Mouse (Mus musculus) hindbrain, postnatal 0 days (tissue): ENCODE measurements around the gene Prc1. TPM values are rescaled to one million over a fixed set of nuclear protein-coding genes. Genes with fewer than 3 reads are reported as not detected.
"Not testable (repeated sequence)": the region's sequence is repeated elsewhere in the genome, so short reads cannot be mapped to it uniquely, and the experiment has no call there.

ENCODE experiments used
- ATAC-seq: fragments of 200-750 bp; cut with Nextera tagmentation; 2 replicates; pipeline ENCODE4 v1.8.0; 2017; ENCODE audit warnings: mild to moderate bottlenecking, moderate TSS enrichment, moderate library complexity
- DNase-seq: peaks from one replicate; pipeline ENCODE4 v3.0.0-alpha.2; 2015; ENCODE audit warnings: low spot score
- H3K27ac ChIP-seq: fragments of 300-500 bp; sonication (generic); 2 replicates; pipeline ENCODE4 v1.5.1; 2014; ENCODE audit warnings: mild to moderate bottlenecking
- H3K27me3 ChIP-seq: fragments of 300-500 bp; sonication (generic); 2 replicates; pipeline ENCODE4 v1.6.1; 2014; ENCODE audit warnings: low read length, mixed read lengths; ENCODE audit not compliant: insufficient read depth
- H3K36me3 ChIP-seq: fragments of 300-500 bp; sonication (generic); 2 replicates; pipeline ENCODE4 v1.6.1; 2014; ENCODE audit warnings: low read length, mixed read lengths; ENCODE audit not compliant: insufficient read depth
- H3K4me1 ChIP-seq: fragments of 300-500 bp; sonication (generic); 2 replicates; pipeline ENCODE4 v1.6.1; 2014; ENCODE audit warnings: antibody characterized with exemption, low read length, mixed read lengths; ENCODE audit not compliant: insufficient read depth
- H3K4me2 ChIP-seq: fragments of 300-500 bp; sonication (generic); 2 replicates; pipeline ENCODE4 v1.6.1; 2014; ENCODE audit warnings: low read depth, mild to moderate bottlenecking, low read length, moderate library complexity, mixed read lengths
- H3K4me3 ChIP-seq: fragments of 300-500 bp; sonication (generic); 2 replicates; pipeline ENCODE4 v1.5.1; 2014; ENCODE audit warnings: low read length
- H3K9ac ChIP-seq: fragments of 300-500 bp; sonication (generic); replicated peaks from 2 replicates; pipeline ENCODE4 v1.6.1; 2014; ENCODE audit warnings: mild to moderate bottlenecking, low read length, moderate library complexity, mixed read lengths
- H3K9me3 ChIP-seq: fragments of 300-500 bp; sonication (generic); 2 replicates; pipeline ENCODE4 v1.6.1; 2016; ENCODE audit warnings: low read length, mixed read lengths
- CTCF ChIP-seq: IDR thresholded peaks from 2 replicates; pipeline ENCODE4 v1.5.1; 2016; ENCODE audit warnings: antibody characterized with exemption, control low read depth, low read depth
- WGBS: fragments of 180-500 bp; shearing (Covaris S2); extraction: QIAGEN DNeasy Blood & Tissue Kit; methylation state at CpG from one replicate; pipeline ENCODE4 v1.1.7; 2014; 5-methylcytosine and 5-hydroxymethylcytosine counted together
- polyA plus RNA-seq: library from polyadenylated mRNA; unstranded; fragments of >200 nt; fragmentation: Nextera tagmentation; extraction: Ambion mirVana; gene quantifications from 2 replicates; pipeline ENCODE4 v1.2.1, GENCODE M21; 2015
- total RNA-seq: library from RNA; depleted of rRNA; stranded (reverse); fragments of >200 nt; gene quantifications from 2 replicates; pipeline ENCODE4 v1.2.3, GENCODE M21; 2014

Gene Prc1
- total and polyA plus RNA-seq, 2 experiments from 2014 or later: 24.6 to 32.9 TPM

GRCm38 (mm10) chr7:80317439-80318115, 23.3 kb downstream of the Prc1 start:
- Histone ChIP-seq H3K27me3 (no peaks in the 10 kb centered on the region), H3K9ac (no peak overlapping the region), H3K36me3 (peaks cover 28% of the 10 kb centered on the region), H3K4me1 (no peaks in the 10 kb centered on the region), H3K4me2 (no peak overlapping the region), H3K9me3 (no peaks in the 10 kb centered on the region), H3K27ac (no peak overlapping the region), H3K4me3 (no peak overlapping the region)
- WGBS: 70% methylated on average over 1 of the region's 1 CpGs
- ATAC-seq (no peak), DNase-seq (peak; percentile 20)
- no peak for TF ChIP-seq CTCF

GRCm38 (mm10) chr7:80318670-80319069, 24.4 kb downstream of the Prc1 start:
- no peak for TF ChIP-seq CTCF
- WGBS: 92% methylated on average over 4 of the region's 4 CpGs
- H3K27ac ChIP-seq: no peak overlapping the region
- no peak overlapping the region for H3K9ac ChIP-seq
- H3K4me2 ChIP-seq: no peak overlapping the region
- H3K36me3 ChIP-seq: peaks cover 17% of the 10 kb centered on the region
- no peaks in the 10 kb centered on the region for H3K9me3 ChIP-seq
- no peaks in the 10 kb centered on the region for H3K27me3 ChIP-seq
- H3K4me1 ChIP-seq: peaks cover 7% of the 10 kb centered on the region; the same call in 1 of the 2 replicates
- ATAC-seq (no peak), DNase-seq (no peak)
- no peak overlapping the region for H3K4me3 ChIP-seq

GRCm38 (mm10) chr7:80319846-80320496, 25.7 kb downstream of the Prc1 start:
- H3K36me3 ChIP-seq: peaks cover 5% of the 10 kb centered on the region; the same call in 1 of the 2 replicates
- no peaks in the 10 kb centered on the region for H3K9me3 ChIP-seq
- TF ChIP-seq CTCF: no peak
- no peak overlapping the region for H3K4me3 ChIP-seq
- H3K9ac ChIP-seq: peak overlapping the region; percentile 17; the same call in 1 of the 2 replicates
- no peaks in the 10 kb centered on the region for H3K27me3 ChIP-seq
- H3K4me2 ChIP-seq: no peak overlapping the region
- H3K4me1 ChIP-seq: peaks cover 7% of the 10 kb centered on the region; the same call in 1 of the 2 replicates
- 84% methylated on average over 19 of the region's 19 CpGs for WGBS
- ATAC-seq (no peak), DNase-seq (no peak)
- H3K27ac ChIP-seq: no peak overlapping the region

- TF ChIP-seq CTCF: no peak
- WGBS: 23% methylated on average over 8 of the region's 8 CpGs
Observed at GRCm38 (mm10) chr7:80323336-80323735, 29.1 kb downstream of the Prc1 start.

DNA sequence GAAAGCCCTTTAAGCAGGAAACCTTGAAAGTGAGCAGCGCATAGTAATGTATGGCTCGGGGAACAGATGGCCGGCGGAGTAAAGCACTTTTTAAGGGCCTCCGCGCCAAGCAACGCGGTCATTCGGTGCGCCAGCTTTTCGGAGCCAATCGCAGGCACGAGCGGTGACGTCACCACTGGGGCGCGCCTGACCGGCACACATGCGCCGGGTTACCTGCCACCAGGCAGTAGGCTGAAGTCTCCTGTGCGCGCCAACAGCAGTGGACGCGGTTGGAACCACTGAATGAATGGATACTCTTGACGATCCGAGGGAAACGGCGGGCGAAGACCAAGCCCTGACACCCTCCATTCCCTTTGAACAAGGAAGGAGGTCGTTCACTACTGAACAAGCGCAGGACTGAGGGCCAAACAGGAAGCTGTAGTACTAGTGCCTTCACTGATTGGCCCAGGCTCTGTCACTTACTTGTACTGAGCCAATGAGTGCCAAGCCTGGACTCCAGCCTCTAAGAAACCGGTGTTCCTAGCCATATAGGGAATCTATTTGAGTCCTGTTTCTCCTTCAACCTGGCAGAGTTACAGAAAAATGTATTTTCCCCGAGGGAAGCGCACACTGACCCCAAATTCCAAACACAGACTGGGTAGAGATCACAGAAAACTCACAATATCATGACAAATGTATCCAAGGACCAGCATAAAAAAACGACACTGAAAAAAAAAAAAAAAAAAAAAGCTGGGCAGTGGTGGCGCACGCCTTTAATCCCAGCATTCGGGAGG, 30.0 kb downstream of the Prc1 start, which contains the start of gene Rccd1:
Gene Rccd1, minus strand, starts transcription at position 412 of the 773 bp plus-strand sequence.
- Histone ChIP-seq H3K27me3 (no peaks in the 10 kb centered on the region), H3K4me3 (peak within 1 kb of the TSS; percentile 56), H3K9ac (peak within 1 kb of the TSS; percentile 56), H3K4me2 (peak within 1 kb of the TSS; percentile 83), H3K4me1 (peaks cover 7% of the 10 kb centered on the region; the same call in 1 of the 2 replicates), H3K36me3 (peaks cover 41% of the 10 kb centered on the region), H3K27ac (peak within 1 kb of the TSS; percentile 92), H3K9me3 (no peaks in the 10 kb centered on the region)
- WGBS: 1% methylated on average over 38 of the region's 38 CpGs
- no peak for TF ChIP-seq CTCF
- ATAC-seq (peak; percentile 99), DNase-seq (peak; percentile 97)

More at GRCm38 (mm10) chr7:80323336-80323735, 29.1 kb downstream of the Prc1 start:
- H3K4me1 ChIP-seq: peaks cover 7% of the 10 kb centered on the region; the same call in 1 of the 2 replicates
- ATAC-seq: no peak
- peak overlapping the region; percentile 83 for H3K4me2 ChIP-seq
- H3K9ac ChIP-seq: peak overlapping the region; percentile 56
- H3K9me3 ChIP-seq: no peaks in the 10 kb centered on the region
- H3K27me3 ChIP-seq: no peaks in the 10 kb centered on the region
- peak overlapping the region; percentile 92 for H3K27ac ChIP-seq
- H3K36me3 ChIP-seq: peaks cover 32% of the 10 kb centered on the region
- DNase-seq: no peak
- H3K4me3 ChIP-seq: peak overlapping the region; percentile 56

DNA sequence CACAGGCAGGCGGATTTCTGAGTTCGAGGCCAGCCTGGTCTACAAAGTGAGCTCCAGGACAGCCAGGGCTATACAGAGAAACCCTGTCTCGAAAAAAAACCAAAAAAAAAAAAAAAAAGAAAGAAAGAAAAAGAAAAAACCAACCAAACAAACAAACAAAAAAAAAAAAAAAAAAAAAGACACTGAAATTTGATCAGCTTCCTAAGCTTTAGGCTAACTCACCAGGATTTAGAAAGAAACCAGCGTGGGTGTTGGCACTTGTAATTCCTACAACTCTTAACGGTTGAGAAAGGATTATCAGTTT, 30.5 kb downstream of the Prc1 start:
- peak overlapping the region; percentile 83; the same call in 1 of the 2 replicates for H3K4me2 ChIP-seq
- H3K4me3 ChIP-seq, H3K4me1 ChIP-seq, H3K9me3 ChIP-seq, H3K27me3 ChIP-seq, DNase-seq, ATAC-seq, H3K9ac ChIP-seq: not testable (repeated sequence)
- WGBS: 43% methylated on average over 5 of the region's 5 CpGs
- H3K36me3 ChIP-seq: peaks cover 46% of the 10 kb centered on the region
- H3K27ac ChIP-seq: peak overlapping the region; percentile 92
